Mouse (Mus musculus): ENCODE results near the gene Srrm2. TPM values are rescaled to one million over a fixed set of nuclear protein-coding genes. Genes with fewer than 3 reads are reported as not detected.
A peak's percentile ranks its signal among the peaks of the same experiment; 100 is the strongest.
"Not testable (repeated sequence)": the region's sequence is repeated elsewhere in the genome, so short reads cannot be mapped to it uniquely, and the experiment has no call there.

The Srrm2 gene
- total RNA-seq, 4 experiments from 2014 or later, result 503 to 777 (median 666) TPM

DNA sequence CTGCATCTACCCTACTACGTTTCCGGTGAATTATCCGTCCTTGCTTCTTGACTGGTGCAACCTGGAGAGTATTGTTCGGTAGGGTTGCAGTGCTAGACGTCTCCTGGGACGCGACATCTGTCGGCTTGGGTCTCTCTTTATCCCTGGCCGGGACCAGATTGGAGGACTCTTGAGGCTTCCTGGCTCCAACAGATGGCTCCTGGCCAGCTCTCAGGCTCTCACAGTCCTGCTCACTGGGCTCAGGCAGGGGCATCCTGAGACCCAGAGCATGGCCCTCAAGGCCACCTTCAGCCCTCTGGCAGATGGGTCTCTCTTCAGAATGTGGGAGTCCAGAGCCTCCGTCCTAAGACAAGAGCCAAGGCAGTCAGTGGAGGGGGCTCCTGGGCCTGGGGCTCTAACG is 27.4 kb upstream of the Srrm2 start:
- DNase-seq (ENCODE audit: low spot score in 2 of 2), result no peak

DNA sequence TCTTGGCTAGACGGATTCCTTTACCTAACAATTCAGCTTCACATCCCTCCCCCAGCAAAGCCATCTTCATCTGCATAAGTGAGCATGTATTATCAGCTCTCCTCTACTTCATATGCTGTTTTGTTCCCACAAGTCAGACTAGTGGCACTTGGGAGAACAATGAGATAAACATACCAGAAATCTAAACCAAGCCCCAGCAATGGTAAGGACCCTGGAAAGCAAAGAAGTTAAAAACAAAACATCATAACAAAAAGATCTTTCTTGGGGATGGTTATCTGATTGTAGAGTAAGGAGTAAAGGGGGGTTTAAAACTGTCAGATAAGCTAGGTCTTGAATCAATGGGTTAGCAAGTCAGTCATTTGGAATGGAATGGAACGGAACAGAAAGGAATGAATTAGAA is 19.8 kb upstream of the Srrm2 start:
- no peak for DNase-seq (ENCODE audit: low spot score in 2 of 2)

DNA sequence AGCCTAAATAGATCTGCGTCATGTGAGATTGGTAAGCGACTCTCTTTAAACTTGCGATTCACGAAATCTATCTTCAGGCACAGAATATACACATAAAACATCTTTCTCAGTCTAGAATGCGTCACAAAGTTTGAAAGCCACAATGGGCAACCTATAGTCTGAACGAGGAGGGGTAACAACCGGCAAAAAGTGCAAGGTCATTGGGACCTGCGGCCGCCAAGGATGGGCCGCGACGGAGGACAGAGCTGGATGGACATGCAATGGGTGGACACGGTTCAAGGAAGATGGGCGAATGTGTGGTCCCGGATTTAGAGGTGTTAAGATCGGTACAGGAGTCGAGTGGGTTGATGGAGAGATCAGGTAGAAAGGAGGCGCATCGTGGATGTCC is 19.4 kb upstream of the Srrm2 start:
- DNase-seq (ENCODE audit: low spot score in 2 of 2), result no peak

DNA sequence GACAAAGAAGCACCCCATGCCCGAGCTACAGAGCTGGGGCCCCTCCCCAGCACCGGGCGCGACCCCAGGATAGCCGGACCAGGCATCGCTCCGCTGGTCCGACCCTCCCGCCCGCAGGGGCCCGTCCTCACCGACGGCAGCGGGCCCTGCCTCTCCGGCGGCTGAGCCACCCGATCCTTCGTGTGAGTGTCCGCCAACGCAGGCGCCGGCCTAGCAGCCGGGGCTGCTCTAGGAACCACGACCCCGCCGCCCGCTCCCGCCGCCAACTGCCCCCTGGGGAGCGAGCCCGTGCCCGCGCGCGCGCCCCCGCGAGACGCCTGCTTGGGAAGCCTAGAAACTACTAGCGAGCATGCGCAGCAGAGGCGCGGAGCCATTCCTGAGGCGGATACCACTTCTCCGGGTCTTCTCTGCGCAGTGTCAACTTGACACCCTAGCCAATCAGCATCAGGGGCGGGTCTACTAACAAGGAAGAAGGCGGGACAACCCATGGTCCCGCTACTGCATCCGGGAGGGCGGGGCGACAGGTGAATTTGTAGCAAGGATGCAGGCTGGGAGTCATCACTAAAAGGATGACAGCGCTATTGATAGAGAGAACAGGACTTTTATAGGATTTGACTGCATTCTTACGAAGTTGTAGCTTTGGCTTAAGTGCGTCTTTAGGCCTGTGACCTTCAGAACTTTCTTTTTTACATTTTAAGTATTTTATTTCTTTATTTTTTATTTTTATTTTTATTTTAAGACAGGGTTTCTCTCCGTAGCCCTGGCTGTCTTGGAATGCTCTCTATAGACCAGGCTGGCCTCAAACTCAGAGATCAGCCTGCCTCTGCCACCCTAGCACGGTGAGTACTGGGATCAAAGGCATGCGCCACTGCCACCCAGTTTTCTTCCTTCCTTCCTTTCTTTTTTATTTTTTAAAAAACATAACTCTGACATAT is 18.8 kb upstream of the Srrm2 start, which contains the start of gene Flywch1:
Flywch1 (minus strand) TSS at position 319 of the 935 bp plus-strand sequence.
- peak; percentile 99 for DNase-seq (ENCODE audit: low spot score in 2 of 2)

DNA sequence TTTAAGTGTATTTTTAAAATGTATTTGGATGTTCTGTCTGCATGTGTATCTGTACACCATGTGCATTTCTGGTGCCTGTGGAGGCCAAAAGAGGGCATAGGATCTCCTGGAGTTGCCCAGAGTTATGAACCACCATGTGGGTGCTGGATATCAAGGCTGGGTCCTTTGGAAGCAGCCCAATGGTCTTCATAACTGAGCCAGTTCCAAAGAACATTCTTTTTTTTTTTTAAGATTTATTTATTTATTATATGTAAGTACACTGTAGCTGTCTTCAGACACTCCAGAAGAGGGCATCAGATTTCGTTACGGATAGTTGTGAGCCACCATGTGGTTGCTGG is 18.1 kb upstream of the Srrm2 start:
- DNase-seq (ENCODE audit: low spot score in 2 of 2), result not testable (repeated sequence)

DNA sequence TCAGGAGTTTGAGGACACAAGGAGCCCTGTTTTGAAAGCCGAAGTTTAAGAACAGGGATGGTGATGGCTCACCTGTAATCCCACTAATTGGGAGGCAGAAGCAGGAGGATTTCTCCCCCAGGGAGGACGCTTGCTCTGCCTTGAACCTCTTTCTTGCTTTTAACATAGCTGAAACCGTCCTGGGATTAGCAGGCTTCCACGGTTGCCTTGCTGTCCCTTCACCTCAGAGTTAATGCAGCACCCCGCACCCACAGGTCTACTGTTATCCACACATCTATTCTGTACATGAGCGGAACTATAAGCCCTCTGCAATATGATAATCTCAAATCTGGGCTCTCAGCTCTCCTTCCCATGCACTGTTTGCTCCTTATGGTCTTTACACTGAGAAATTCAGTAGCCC is 16.7 kb upstream of the Srrm2 start:
- DNase-seq (ENCODE audit: low spot score in 2 of 2), result no peak

DNA sequence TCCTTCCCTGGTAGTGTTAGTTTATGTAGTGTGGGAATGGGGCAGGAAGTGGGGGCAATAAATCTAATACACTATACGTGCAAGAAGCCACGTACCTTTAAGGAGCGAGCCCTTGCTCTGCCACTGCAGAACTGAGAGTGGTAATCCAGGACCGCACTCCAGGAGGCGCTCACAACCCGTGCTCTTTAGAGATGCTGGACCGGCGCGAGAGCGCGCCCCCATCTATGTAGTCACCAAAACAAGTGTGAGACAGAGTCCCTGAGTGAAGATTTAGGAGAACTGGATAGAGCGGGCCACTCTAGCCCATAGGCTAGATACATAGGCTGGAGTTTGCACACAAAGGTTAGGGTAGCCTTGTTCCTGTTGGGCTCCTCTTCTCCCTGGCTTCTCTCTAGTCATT is 16.2 kb upstream of the Srrm2 start:
- peak; percentile 67 to 81 for DNase-seq (ENCODE audit: low spot score in 2 of 2)

DNA sequence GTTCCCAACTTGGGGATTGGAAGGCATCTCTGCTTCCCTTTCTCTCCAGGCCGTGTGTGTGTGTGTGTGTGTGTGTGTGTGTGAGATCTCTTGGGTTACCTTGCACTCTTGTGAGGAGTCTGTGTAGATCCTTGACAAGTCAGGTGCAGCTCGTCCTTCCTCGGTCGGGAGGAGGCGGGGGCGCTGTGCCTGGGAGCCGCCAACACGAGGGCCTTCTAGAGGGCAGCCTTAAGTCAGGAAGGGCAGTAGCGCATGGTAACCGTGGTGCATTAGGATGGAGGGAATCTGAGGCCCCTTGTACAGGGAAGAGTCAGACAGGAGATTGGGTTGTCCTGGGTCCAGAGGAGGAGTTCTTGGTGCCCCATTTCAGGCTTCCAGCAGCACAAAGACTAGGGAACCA is 14.1 kb upstream of the Srrm2 start:
- DNase-seq (ENCODE audit: low spot score in 2 of 2), result no peak

DNA sequence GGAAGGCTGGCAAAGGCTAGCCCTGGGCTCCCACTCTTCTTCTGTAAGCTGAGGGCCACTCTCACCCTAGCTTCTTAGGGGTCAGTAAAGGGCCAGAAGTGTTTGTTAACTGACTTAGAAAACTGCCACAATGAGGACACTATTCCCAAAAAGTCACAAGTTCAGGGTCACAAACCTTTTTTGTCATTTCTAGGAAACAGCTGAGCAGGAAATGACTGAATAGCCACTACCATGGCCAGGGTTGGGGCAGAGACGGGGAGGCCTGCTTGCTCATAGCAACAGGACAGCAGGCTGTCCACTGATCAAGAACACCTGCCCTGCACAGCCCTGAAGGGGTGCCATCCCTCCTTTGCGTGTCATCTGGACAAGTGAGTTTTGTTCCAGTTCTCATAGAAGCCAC is 13.2 kb upstream of the Srrm2 start:
- no peak for DNase-seq (ENCODE audit: low spot score in 2 of 2)

DNA sequence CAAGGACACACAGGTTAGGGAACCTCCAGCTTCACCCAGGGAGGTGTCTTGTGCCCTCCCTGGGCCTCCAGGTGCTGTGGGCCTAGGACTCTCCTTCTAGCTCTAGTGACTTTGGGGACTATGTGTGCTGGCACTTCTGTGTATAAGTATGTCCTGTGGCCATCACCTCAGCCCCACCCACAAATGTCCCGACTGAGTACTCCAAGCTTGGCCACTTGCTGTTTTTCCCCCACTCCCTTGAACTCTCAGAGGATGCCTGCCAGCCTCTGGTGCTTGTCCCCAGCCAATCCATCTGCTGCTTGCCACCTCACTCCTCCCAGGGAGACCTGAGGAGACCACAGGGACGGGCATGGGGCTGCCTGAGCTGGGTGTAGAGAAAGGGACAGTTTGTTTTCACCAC is 11.9 kb upstream of the Srrm2 start:
- DNase-seq (ENCODE audit: low spot score in 2 of 2), result no peak

DNA sequence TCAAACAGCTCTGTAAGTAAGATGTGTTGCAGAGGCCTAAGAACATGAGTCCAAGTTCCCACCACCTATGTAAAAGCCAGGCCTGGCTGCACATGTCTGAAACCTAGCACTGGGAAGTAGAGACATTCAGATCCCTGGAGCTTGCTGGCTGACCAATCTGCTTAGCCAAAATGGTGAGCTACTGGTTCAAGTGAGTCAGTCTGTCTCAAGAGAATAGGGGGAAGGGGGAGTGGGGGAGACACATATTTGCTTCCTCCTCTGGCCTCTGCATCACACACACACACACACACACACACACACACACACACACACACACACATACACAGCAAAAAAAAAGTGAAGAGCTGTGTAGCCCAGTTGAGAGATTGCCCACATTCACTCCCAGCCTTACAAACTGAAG is 7.0 kb upstream of the Srrm2 start:
- no peak for DNase-seq (ENCODE audit: low spot score in 2 of 2)

DNA sequence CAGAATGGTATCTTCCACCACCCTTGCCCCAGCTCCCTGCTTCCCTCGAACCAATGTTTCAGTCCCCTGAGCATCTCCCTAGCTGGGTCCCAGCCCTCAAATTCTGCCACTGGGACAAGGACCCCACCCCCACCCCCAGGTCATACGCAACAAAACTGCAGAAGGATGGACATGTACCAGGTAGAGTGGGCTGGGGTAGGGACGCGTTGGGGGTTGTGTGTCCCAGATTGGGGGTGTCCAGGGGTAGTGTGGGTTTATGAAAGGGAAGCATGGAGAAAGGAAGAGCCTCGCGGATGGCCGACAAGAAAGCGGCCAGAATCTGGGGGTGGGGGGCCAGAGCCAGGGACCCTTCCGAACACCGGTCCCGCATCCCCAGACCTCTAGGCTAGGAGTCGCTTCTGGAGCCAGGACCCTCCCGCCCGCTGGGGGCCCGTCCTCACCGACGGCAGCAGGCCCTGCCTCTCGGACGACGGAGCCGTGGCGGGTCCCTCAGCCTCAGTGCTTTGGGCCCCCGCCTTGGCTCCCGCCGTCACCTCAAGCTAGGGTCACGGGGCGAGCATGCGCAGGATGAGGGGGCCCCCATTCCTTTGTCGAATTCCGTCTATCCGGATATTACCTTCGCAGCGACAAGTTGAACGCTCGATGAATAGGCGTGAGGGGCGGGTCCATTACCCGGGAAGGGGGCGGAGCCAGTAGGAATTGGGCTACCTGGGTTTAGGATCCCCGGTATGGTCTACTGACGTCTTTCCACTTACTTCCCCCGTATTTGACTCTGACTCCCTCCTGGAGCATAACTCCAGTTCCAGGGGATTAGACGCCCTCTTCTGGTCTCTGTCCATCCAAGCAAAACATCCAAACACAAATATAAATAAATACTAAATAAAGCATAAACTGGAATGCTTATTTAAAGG is 4.5 kb upstream of the Srrm2 start, which contains the start of gene Flywch2:
Flywch2 (minus strand) TSS at position 521 of the 911 bp plus-strand sequence.
- peak; percentile 87 to 93 for DNase-seq (ENCODE audit: low spot score in 2 of 2)

DNA sequence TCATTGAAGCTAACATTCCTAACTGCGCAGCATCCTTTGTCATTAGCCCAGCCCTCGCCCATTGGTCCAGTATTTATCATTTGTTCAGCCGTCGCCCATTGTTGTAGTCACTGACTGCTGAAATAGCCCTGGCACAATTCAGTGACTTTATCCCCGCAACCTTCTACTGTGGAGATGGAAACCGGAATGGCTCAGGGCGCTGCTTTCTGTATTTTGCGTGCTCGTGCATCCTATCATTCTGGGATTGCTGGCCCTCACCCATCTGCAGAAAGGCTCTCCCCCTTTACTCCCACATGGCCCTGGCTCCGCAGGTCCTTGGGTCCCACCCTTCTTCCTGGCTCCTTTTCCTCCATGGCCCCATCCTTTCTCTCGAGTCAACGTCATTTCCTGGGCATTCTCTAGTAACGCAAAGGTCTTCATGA is 3.8 kb upstream of the Srrm2 start:
- DNase-seq (ENCODE audit: low spot score in 2 of 2), result no peak

DNA sequence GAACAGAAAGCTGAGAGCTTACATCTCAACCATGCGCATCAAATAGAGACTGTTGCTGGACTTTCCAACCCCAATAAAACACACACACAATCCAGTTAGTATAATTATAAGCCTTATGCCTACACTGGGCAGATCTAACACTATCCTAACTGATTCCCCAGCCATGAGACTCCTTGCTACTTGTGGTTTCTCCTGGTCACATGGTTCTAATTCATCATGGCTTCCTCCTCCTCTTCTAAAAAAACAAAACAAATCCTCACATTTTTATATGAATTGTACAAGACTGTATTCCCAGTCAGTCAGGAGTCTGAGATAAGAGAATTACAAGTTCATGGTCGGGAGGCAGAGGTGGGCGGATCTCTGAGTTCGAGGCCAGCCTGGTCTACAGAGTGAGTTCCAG is 1.4 kb upstream of the Srrm2 start:
- DNase-seq (ENCODE audit: low spot score in 2 of 2), result no peak

DNA sequence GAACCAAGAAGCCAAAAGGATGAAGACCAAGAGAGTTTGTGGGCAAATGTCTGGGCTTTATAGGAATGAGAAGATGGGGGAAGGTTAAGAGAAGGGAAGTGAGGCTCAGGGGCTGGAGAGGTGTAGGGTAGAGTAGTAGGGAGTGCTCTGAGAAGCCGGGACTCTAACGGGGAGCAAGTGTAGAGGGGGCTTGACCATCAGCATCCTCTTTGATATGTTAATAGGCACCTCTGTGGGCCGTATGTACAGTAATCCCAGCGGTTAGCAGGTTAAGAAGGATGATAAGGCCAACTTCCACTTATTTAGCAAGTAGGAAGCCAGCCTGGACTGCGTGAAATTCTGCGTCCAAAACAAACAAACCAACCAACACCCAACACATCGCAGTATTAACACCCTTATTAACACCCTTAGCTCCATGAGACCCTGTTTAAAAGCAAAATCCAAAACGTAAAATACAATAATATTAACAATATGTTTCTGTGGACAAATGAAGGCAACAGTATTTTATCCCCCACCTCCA is 523 bp upstream of the Srrm2 start:
- DNase-seq (ENCODE audit: low spot score in 2 of 2), result no peak

DNA sequence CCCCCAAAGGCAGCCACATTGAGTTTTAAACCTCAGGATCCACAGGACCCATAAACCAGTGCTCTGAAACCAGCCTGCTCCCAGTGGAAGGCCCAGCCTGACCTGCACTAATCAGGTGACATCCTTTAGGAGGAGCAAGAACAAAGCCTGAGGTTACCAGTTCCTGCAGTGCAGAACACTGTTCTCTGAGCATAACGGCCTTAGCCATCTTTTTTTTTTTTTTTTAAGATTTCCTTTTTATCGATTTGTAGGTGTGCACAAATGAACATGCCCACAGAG is 686 bp downstream of the Srrm2 start:
- DNase-seq (ENCODE audit: low spot score in 2 of 2), result no peak

DNA sequence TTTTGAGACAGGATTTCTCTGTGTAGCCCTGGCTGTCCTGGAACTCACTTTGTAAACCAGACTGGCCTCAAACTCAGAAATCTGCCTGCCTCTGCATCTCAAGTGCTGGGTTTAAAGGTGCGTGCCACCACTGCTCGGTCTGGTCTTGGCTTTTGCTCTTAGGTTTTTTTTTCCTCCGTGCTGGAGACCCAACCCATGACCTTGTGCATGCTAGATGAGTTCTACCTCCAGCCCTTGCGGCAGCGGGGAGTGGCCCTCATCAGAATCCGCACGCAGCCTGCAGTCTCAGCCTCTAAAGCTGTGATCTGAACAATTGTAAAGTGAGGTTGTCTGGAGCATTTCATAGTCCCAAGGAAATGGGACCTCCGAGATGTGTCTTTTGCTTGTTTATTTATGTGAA is 5.0 kb downstream of the Srrm2 start:
- DNase-seq (ENCODE audit: low spot score in 2 of 2), result no peak

DNA sequence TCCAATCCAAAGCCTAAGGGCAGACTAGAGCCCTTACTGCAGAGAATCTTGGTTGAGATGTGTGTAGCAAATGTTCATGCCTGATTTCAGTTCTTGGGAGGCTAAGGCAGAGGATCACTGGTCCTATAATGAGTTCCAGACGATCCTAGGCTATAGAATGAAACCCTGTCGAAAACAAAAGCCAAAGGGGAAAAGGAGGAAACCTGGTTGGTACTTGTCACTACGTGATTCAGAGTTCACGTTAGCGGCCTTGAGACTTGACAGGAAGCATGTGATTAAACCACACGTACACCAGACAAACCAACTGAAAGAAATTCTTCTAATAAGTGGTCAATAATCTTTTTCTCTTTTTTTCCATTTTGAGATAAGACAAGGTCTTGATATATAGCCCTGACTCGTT is 7.0 kb downstream of the Srrm2 start:
- DNase-seq (ENCODE audit: low spot score in 2 of 2), result no peak

DNA sequence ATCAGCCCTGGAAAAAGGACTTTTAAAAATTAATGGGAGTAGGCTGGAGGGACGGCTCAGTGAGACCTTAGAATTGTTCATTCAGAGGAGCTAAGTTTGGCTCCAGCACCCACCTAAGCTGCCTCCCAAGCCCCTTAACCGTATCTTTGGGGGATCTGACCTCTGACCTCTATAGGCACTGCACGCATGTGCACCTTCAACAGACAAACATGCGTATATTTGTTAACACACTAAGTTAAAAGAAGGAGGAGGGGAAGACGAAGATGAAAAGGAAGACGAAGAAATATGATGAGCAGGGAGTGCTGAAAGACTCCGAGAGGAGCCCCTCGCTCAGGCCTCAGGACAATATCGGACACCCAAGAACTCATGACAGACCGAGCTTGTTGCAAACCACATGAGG is 11.3 kb downstream of the Srrm2 start:
- DNase-seq (ENCODE audit: low spot score in 2 of 2), result no peak

DNA sequence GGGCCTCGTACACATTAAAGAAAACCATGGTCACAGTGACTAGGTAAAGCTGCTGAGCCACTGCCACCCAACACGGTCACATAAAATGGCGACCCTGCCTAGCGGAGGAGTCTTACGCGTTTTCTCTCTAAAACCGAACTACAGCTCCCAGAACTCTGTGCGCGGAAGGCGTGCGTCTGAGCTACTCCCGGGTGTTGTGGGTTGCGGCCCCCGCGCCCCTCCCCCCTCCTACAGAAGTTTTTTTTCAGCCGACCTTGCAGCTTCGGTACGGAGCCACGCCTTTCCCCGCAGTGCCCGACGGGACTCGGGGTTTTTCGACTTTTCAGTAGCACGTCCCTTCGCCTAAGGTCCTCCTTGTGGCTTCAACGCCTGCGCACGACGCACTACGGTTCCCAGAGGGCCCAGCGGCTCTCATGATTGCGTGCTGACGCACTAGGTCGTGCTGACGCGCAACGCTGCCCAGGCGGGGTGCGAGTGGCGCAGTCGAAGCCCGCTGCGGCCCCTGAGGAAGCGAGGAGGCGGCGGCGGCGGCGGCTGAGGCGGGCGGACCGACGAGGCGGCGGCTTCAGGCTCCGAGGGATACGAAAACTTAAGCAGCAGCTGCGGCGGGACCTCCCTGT is 12.5 kb downstream of the Srrm2 start:
- DNase-seq (ENCODE audit: low spot score in 2 of 2), result peak; percentile 98 to 99

DNA sequence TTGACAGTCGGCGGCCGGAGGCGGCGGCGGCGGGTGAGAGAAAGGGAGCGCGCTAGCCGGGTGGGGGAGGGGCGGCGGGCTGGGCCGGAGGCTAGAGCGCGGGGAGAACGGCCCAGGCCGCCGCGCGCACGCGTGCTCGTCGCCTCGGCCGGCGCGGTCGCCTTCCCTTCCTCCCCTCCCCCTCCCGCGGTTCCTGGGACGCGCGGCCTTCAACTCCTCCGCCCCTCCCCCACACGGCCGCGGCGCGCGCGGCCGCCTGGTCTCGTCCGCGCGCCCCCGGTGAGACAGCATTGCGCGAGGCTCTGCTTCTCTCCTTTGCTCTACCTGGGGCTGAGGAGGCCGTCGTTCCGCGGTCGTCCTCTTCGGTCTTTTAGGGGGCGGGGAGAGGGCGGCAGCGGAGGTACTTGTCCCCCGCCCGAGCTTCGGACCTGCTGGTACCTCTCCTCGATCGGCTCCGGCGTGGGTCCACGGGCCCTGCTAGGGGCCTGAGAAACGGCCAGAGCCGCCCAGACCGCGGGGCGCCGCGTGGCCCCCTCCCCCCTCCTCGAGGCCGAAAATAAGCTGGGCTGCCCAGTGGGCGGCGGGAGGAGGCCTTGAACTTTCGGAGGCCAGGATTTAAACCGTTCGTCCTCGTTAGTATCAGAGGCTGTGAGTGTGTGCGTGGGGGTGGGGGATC is 13.2 kb downstream of the Srrm2 start:
- peak in 1 of 2 experiments; percentile 50 for DNase-seq (ENCODE audit: low spot score in 2 of 2)
